Mouse (Mus musculus): ENCODE data around the gene Lzts2. TPM values are rescaled to one million over a fixed set of nuclear protein-coding genes. Genes with fewer than 3 reads are reported as not detected.

Gene Lzts2
- polyA plus RNA-seq, 1 experiment from 2014 or later: 40.1 TPM

DNA sequence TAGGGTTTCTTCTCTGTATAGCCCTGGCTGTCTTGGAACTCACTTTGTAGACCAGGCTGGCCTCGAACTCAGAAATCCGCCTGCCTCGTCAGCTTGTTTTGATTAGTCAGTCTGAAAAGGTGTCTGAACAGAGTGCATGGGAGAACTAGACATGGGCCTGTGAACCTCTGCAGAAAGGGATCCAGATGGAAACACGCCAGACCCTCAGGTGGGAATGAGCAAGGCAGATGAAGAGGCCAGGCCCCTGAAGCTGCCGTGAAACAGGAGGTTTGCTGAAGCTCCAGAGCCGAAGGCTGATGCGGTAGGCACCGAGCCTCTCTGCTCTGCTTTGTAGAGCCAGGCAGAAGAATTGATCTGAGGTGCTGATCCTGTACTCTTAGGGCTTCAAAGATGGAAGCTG lies 2.0 kb upstream of the Lzts2 start:
- no peaks in the 10 kb centered on the region for H3K9me3 ChIP-seq (ENCODE audit: control insufficient read depth, low read length)
- no peak overlapping the region for H3K27ac ChIP-seq (replicated peaks)
- no peak for ATAC-seq (ENCODE audit: low FRiP score, low TSS enrichment)
- no peak for TF ChIP-seq EP300 (optimal IDR thresholded peaks at IDR 0.05)
- TF ChIP-seq CTCF (IDR thresholded peaks at IDR 0.05; ENCODE audit: low read depth): no peak
- no peaks in the 10 kb centered on the region for H3K27me3 ChIP-seq (ENCODE audit: control insufficient read depth, insufficient read depth, low read length)
- H3K36me3 ChIP-seq (ENCODE audit: control insufficient read depth, insufficient read depth, low read length): peaks cover 3% of the 10 kb centered on the region; the same call in 1 of the 2 replicates
- peaks cover 5% of the 10 kb centered on the region; the same call in 1 of the 2 replicates for H3K4me1 ChIP-seq (replicated peaks; ENCODE audit: control insufficient read depth, insufficient read depth)
- DNase-seq (ENCODE audit: low spot score): no peak
- 86% methylated on average over 8 of the region's 8 CpGs for WGBS
- H3K4me2 ChIP-seq (replicated peaks; ENCODE audit: low read depth): no peak overlapping the region
- no peak overlapping the region for H3K9ac ChIP-seq (ENCODE audit: low read length)
- H3K4me3 ChIP-seq (ENCODE audit: low read depth, low read length): no peak overlapping the region

DNA sequence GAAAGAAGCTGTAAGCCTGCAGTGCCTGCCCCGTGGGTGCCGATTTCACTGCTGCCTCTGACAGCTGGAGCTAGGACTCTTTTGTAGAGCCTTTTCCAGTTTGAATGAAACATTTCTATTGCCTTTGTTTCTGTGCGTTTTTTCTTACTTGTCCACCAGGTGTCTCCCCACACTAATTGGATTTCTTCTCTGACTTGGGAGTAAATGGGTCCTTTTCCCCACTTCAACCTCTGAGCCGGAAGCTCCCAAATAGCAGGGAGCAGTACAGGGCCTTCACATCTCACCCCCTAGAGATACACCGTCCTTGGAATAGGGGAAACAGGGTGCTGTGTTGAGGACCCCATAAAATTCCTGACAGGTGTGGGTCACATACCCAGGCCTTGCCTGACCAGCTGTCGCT lies 1.6 kb upstream of the Lzts2 start:
- peak overlapping the region; percentile 76 for H3K27ac ChIP-seq (replicated peaks)
- DNase-seq (ENCODE audit: low spot score): no peak
- H3K4me2 ChIP-seq (replicated peaks; ENCODE audit: low read depth): no peak overlapping the region
- H3K4me1 ChIP-seq (replicated peaks; ENCODE audit: control insufficient read depth, insufficient read depth): peaks cover 5% of the 10 kb centered on the region; the same call in 1 of the 2 replicates
- ATAC-seq (ENCODE audit: low FRiP score, low TSS enrichment): no peak
- H3K4me3 ChIP-seq (ENCODE audit: low read depth, low read length): no peak overlapping the region
- no peaks in the 10 kb centered on the region for H3K9me3 ChIP-seq (ENCODE audit: control insufficient read depth, low read length)
- TF ChIP-seq EP300 (optimal IDR thresholded peaks at IDR 0.05): no peak
- peak; percentile 83 for TF ChIP-seq CTCF (IDR thresholded peaks at IDR 0.05; ENCODE audit: low read depth)
- WGBS: 29% methylated on average over 6 of the region's 6 CpGs
- H3K9ac ChIP-seq (ENCODE audit: low read length): no peak overlapping the region
- H3K36me3 ChIP-seq (ENCODE audit: control insufficient read depth, insufficient read depth, low read length): peaks cover 3% of the 10 kb centered on the region; the same call in 1 of the 2 replicates
- H3K27me3 ChIP-seq (ENCODE audit: control insufficient read depth, insufficient read depth, low read length): no peaks in the 10 kb centered on the region

DNA sequence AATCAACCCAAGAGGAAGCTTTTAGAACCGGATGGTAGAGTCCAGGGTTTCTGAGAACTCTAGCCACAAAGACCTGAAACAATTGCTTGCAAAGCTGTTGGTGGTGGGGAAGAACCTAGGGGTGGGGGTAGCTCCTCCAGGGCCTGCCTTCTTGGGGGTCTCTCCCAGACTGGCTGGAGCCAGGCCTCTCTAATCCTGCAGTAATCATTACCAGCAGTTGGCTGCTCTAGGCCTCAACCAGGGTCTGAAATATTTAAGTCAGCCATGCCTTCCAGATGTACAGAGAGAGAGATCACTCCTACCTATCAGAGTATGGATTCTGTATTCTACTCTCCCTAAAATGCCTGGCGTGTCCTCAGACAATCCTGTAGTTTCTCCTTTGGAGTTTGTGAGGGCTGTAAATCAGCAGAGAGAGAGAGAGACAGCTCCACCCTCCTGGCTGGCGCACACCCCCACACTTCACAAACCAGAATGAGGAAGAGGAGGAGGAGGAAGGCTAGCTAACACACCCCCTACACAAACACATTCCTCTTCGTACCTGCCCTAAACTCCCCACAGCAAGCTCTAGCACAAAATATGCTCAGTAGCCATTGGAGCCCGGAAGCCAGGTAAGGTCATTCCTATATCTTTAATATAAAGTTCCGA lies 511 bp upstream of the Lzts2 start:
- DNase-seq (ENCODE audit: low spot score) (peak; percentile 50), ATAC-seq (ENCODE audit: low FRiP score, low TSS enrichment) (no peak)
- H3K4me3 ChIP-seq (ENCODE audit: low read depth, low read length): no peak overlapping the region
- no peaks in the 10 kb centered on the region for H3K27me3 ChIP-seq (ENCODE audit: control insufficient read depth, insufficient read depth, low read length)
- TF ChIP-seq EP300 (optimal IDR thresholded peaks at IDR 0.05): no peak
- TF ChIP-seq CTCF (IDR thresholded peaks at IDR 0.05; ENCODE audit: low read depth): no peak
- 43% methylated on average over 6 of the region's 6 CpGs for WGBS
- H3K4me2 ChIP-seq (replicated peaks; ENCODE audit: low read depth): peak overlapping the region; percentile 95
- H3K27ac ChIP-seq (replicated peaks): peak overlapping the region; percentile 99
- peak overlapping the region; percentile 45 for H3K9ac ChIP-seq (ENCODE audit: low read length)
- peaks cover 5% of the 10 kb centered on the region; the same call in 1 of the 2 replicates for H3K4me1 ChIP-seq (replicated peaks; ENCODE audit: control insufficient read depth, insufficient read depth)
- H3K36me3 ChIP-seq (ENCODE audit: control insufficient read depth, insufficient read depth, low read length): peaks cover 3% of the 10 kb centered on the region; the same call in 1 of the 2 replicates
- H3K9me3 ChIP-seq (ENCODE audit: control insufficient read depth, low read length): no peaks in the 10 kb centered on the region

DNA sequence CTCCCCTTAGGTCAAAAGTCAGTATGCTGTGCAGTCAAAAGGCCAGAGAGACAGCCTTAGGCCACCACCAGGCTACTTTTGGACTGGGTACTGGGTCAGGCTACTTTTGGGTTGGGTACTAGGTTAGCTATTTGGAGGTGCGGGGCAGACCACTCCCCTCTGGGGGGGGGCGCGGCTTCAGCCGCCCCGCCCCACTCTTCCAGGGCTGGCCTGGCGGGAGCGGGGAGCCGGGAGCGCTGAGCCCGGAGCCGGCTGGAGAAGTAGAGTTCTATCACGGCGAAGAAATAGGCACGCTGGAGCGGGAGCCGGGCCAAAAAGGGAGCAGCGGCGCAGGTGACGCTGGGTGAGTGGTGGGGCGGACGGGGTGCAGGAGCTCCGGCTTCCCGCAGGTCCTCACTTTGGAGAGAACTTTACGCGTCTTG lies 778 bp downstream of the Lzts2 start:
- peak; percentile 82 for DNase-seq (ENCODE audit: low spot score)
- 0% methylated on average over 22 of the region's 25 CpGs for WGBS

DNA sequence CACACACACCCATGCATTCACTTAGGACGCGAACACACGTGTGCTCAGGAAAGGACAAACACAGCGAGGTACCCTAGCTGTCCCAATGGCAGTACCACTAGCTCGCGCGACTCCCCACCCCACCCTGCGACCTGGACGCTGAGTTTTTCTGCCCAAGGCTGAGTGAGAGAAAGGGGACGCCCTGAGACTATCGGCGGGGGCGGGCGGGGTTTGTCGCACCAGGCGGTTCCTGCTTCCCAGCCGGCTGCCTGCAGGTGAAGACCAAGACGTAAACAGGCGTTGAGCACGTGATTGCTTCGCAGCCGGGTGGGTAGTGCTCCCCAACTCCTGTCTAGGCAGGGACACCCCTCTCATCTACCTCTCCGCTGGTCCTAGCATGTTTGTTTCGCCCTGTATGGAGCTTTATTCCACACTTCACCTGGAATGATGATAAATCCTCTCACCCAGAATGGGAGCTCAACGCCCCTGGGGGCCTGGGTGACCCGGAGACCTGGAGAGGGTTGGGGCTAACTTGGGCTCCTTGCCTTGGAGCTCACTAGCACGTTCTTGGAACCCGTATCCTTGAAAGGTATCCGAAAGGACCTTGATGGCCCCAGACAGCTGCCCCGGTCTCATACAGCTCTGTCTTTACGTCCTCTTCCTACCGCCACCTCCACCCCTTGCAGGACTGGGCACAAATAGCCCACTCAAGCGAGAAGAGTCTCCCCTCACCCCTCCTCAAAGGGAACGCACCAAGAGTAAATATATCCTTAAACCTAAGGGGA lies 1.5 kb downstream of the Lzts2 start:
- Histone ChIP-seq H3K36me3 (ENCODE audit: control insufficient read depth, insufficient read depth, low read length) (peaks cover 3% of the 10 kb centered on the region; the same call in 1 of the 2 replicates), H3K9me3 (ENCODE audit: control insufficient read depth, low read length) (no peaks in the 10 kb centered on the region), H3K4me2 (replicated peaks; ENCODE audit: low read depth) (peak overlapping the region; percentile 95), H3K27ac (replicated peaks) (peak overlapping the region; percentile 99), H3K4me3 (ENCODE audit: low read depth, low read length) (peak overlapping the region; percentile 63), H3K4me1 (replicated peaks; ENCODE audit: control insufficient read depth, insufficient read depth) (peaks cover 7% of the 10 kb centered on the region), H3K27me3 (ENCODE audit: control insufficient read depth, insufficient read depth, low read length) (no peaks in the 10 kb centered on the region), H3K9ac (ENCODE audit: low read length) (peak overlapping the region; percentile 85)
- under 1% methylated on average over 32 of the region's 34 CpGs for WGBS
- TF ChIP-seq CTCF (IDR thresholded peaks at IDR 0.05; ENCODE audit: low read depth) (no peak), EP300 (optimal IDR thresholded peaks at IDR 0.05) (no peak)
- ATAC-seq (ENCODE audit: low FRiP score, low TSS enrichment): peak; percentile 13
- peak; percentile 90 for DNase-seq (ENCODE audit: low spot score)

More for the DNA sequence above, 778 bp downstream of the Lzts2 start:
- Histone ChIP-seq H3K27ac (replicated peaks) (peak overlapping the region; percentile 99), H3K4me2 (replicated peaks; ENCODE audit: low read depth) (peak overlapping the region; percentile 95), H3K9ac (ENCODE audit: low read length) (peak overlapping the region; percentile 85), H3K9me3 (ENCODE audit: control insufficient read depth, low read length) (no peaks in the 10 kb centered on the region), H3K36me3 (ENCODE audit: control insufficient read depth, insufficient read depth, low read length) (peaks cover 3% of the 10 kb centered on the region; the same call in 1 of the 2 replicates), H3K4me1 (replicated peaks; ENCODE audit: control insufficient read depth, insufficient read depth) (peaks cover 5% of the 10 kb centered on the region; the same call in 1 of the 2 replicates), H3K27me3 (ENCODE audit: control insufficient read depth, insufficient read depth, low read length) (no peaks in the 10 kb centered on the region), H3K4me3 (ENCODE audit: low read depth, low read length) (peak overlapping the region; percentile 63)
- peak; percentile 49 for ATAC-seq (ENCODE audit: low FRiP score, low TSS enrichment)
- TF ChIP-seq EP300 (optimal IDR thresholded peaks at IDR 0.05): no peak
- TF ChIP-seq CTCF (IDR thresholded peaks at IDR 0.05; ENCODE audit: low read depth): no peak
